Mouse (Mus musculus): ENCODE results near the gene Pidd1.

Gene Pidd1

DNA sequence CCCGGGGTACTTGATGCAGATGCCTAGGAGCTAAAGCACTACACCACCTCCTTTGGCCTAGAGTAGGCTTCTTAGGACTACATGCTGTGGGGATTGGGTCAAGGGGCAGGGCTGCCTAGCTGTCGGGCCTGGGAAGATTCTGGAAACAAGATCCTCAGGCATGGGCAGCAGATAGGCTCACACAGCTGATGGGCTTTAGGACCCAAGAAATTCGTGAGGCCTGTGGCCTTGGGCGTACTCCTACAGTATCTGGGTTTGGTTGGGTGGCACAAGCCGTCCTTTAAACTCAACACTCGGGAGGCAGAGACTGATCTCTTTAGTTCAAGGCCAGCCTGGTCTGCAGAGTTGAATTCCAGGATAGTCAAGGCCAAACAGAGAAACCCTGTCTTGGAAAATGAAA lies 28.4 kb upstream of the Pidd1 start:
- no peak for DNase-seq (ENCODE audit: low spot score)

GRCm38 (mm10) chr7:141471236-141471635 lies 27.4 kb upstream of the Pidd1 start:
- DNase-seq (ENCODE audit: low spot score), result no peak

DNA sequence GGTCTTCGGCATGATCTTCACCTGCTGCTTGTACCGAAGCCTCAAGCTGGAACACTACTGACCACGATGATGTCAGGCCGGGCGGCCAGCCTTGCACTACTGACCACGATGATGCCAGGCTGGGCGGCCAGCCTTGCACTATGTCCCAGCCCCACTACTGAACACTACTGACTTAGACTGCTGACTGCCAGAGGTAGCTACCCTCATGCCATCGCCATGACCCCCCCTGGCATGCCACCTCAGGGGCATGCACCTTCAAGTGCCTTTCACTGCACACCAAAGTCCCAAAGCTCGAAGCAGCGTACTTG lies 26.8 kb upstream of the Pidd1 start:
- DNase-seq (ENCODE audit: low spot score), result no peak

DNA sequence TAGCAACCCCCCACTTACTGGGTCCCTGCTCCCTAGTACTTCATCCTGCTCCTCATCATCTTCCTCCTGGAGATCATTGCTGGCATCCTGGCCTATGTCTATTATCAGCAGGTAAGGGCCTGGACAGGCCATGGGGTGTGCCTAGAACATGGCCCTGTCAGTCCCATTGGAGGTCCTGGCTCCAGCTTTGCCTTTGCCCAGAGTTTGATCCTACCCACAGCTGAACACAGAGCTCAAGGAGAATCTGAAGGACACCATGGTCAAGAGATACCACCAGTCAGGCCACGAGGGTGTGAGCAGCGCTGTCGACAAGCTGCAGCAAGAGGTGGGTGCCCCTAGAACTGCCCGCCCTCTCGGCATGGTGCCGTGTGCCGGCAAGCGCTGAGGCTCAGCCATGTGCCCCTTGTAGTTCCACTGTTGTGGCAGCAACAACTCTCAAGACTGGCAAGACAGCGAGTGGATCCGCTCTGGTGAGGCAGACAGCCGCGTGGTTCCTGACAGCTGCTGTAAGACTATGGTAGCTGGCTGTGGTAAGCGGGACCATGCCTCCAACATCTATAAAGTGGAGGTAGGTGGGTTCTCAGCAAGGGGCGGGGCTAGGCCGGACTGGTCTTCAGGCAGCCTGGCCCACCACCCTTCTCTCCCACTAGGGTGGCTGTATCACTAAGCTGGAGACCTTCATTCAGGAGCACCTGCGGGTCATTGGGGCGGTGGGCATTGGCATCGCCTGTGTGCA lies 26.2 kb upstream of the Pidd1 start:
- no peak for DNase-seq (ENCODE audit: low spot score)

DNA sequence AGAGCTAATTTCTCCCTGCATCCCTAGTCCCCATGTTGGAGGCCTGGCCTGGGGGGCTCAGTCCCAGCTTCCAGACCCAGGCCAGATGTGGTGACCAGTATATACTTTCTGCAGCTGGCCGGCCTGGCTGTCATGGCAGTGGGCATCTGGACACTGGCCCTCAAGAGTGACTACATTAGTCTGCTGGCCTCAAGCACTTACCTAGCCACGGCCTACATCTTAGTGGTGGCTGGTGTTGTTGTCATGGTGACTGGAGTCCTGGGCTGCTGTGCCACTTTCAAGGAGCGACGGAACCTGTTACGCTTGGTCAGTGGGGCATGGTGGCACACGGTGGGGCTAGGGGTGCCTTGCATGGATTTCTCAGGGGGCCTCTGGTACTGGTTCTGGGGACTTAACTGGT lies 25.5 kb upstream of the Pidd1 start:
- no peak for DNase-seq (ENCODE audit: low spot score)

DNA sequence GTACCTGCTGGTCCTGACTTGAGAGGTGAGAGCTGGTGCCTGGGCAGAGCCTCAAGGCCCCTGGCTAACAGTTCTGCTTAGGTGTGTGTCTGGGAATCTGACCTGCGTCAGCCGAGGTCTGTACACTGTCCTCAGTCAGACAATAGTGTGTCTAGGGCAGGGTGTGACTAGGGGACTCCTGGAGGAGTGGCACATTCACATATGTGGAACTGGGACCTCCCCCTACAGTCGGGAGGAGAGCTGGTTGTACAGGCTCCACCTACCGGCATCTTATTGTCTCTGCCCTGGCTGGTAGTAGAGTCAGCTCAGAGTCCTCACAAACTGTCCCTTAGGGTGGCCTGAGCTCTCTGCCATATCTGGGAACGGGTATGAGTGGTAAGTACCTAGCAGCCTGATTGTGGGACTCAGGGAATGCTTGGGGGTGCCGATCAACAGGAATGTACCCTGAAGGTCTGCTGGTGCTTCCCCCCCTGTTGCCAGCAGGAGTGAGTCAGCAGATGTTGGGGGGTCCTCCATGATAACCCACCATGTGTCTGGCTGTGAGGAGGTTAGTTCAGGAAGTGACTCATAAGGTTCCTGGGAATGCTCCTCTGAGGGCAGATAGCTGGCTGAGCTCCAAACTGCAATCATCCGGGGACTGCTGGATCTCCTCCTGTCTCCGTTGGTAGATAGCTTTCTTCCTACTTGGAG lies 24.8 kb upstream of the Pidd1 start:
- DNase-seq (ENCODE audit: low spot score), result peak; percentile 72

- DNase-seq (ENCODE audit: low spot score), result no peak
These were observed 24.3 kb upstream of the Pidd1 start for GRCm38 (mm10) chr7:141468164-141468521.

- peak; percentile 81 for DNase-seq (ENCODE audit: low spot score)
These were observed 23.6 kb upstream of the Pidd1 start, which contains the start of gene Cd151 for GRCm38 (mm10) chr7:141467230-141468030. Cd151 (plus strand) TSS chr7:141467392.

GRCm38 (mm10) chr7:141466607-141467148 lies 22.9 kb upstream of the Pidd1 start:
- DNase-seq (ENCODE audit: low spot score), result no peak

DNA sequence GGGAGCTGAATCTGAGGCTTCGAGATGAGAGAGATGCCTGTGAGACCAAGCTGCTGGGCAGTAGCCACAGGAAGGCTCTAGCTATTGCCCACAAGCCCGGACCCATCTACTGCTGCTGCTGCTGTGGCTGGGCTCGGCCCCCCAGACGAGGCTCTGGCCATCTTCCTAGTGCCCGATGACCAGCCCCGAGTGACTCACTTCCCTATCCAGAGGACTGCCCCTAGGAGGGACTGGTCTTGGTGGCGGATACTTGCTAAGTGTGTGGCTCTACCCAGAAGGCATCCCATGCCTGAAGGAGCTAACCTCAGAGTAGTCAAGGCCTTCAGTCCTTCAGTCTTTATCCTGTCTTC lies 22.2 kb upstream of the Pidd1 start:
- no peak for DNase-seq (ENCODE audit: low spot score)

DNA sequence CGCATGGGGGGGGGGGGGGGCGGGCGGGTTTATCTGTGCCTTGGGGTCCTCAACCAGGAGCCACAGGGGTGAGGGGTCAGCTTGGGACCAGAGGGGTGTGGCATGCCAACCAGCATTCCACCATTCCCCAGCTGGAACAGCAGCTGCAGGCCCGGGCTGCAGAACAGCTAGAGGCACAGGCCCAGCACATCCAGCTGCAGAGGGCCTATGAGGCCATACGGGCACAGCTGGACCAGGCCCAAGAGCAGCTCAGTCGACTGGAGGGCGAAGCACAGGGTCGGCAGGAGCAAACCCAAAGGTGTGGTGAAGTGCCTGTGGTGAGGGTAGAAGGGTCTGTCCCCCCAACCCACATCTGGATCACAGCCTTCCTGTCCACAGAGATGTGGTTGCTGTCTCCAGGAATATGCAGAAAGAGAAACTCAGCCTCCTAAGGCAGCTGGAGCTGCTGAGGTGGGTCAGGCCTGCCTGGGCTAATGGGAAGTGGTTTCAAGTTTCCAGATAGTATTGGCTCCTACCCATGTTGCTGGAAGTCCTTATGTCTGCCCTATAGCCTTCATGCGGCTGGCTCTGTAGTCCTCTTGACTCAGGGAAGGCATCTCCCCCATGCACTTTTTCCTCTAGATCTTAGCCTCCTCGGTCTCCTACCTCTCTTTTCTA lies 21.7 kb upstream of the Pidd1 start:
- no peak for DNase-seq (ENCODE audit: low spot score)

- DNase-seq (ENCODE audit: low spot score), result no peak
These were observed 20.9 kb upstream of the Pidd1 start for GRCm38 (mm10) chr7:141464603-141465201.

GRCm38 (mm10) chr7:141463824-141464602 lies 20.2 kb upstream of the Pidd1 start:
- no peak for DNase-seq (ENCODE audit: low spot score)

GRCm38 (mm10) chr7:141462333-141462821 lies 18.6 kb upstream of the Pidd1 start:
- no peak for DNase-seq (ENCODE audit: low spot score)

- no peak for DNase-seq (ENCODE audit: low spot score)
These were observed 17.9 kb upstream of the Pidd1 start for GRCm38 (mm10) chr7:141461521-141462332.

- DNase-seq (ENCODE audit: low spot score), result no peak
These were observed 16.7 kb upstream of the Pidd1 start, which contains the start of gene Cracr2b for GRCm38 (mm10) chr7:141460391-141461113. Cracr2b (plus strand) TSS chr7:141461094.

DNA sequence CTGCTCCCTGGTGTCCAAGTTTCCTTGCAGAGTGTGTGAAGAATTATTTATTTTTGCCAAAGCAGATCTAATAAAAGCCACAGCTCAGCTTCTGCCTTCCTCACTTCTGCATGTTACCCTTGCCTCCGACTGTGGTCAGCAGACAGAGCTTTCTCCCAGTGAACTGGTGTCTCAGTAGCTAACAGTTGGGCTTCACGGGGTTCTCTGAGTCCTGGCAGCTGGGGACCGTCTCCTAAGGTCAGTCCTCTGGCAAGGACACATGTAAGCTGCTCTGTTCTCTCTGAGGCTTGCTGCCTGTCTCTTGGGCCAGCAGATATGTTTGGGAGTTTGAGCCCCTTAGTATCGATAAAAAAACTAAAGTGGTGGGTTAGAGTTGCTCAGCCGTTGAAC lies 16.2 kb upstream of the Pidd1 start:
- no peak for DNase-seq (ENCODE audit: low spot score)

GRCm38 (mm10) chr7:141459301-141459711 lies 15.5 kb upstream of the Pidd1 start:
- DNase-seq (ENCODE audit: low spot score), result no peak

DNA sequence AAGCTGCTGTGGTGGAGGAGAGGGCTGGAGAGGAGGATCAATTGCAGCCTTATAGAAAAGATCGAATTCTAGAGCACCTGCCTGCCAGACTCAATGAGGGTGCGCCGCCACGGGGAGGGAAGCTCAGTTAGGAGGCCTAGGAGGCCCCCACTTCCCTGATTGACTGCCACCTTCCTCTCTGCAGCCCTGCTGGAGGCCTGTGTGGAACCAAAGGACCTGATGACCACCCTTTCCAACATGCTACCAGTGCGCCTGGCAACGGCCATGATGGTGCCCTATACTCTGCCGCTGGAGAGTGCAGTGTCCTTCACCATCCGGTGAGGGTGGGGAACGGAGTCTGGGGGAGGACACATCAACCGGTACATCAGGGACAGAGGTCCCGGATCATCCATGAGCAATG lies 14.8 kb upstream of the Pidd1 start:
- DNase-seq (ENCODE audit: low spot score), result no peak

Measured in c-Kit-positive CD71-positive TER-119-positive erythroid progenitor cells, embryonic 14.5 days (primary cell).